Mouse (Mus musculus) embryo, embryonic 10 days (tissue): Measurements from ENCODE around the gene BC024978.

Experiments
- DNase-seq: peaks from one replicate; pipeline ENCODE4 v3.0.0-alpha.2; 2015; ENCODE audit warnings: low spot score

The BC024978 gene

GRCm38 (mm10) chr7:27177942-27178323 lies 17.6 kb upstream of the BC024978 start:
- no peak for DNase-seq

DNA sequence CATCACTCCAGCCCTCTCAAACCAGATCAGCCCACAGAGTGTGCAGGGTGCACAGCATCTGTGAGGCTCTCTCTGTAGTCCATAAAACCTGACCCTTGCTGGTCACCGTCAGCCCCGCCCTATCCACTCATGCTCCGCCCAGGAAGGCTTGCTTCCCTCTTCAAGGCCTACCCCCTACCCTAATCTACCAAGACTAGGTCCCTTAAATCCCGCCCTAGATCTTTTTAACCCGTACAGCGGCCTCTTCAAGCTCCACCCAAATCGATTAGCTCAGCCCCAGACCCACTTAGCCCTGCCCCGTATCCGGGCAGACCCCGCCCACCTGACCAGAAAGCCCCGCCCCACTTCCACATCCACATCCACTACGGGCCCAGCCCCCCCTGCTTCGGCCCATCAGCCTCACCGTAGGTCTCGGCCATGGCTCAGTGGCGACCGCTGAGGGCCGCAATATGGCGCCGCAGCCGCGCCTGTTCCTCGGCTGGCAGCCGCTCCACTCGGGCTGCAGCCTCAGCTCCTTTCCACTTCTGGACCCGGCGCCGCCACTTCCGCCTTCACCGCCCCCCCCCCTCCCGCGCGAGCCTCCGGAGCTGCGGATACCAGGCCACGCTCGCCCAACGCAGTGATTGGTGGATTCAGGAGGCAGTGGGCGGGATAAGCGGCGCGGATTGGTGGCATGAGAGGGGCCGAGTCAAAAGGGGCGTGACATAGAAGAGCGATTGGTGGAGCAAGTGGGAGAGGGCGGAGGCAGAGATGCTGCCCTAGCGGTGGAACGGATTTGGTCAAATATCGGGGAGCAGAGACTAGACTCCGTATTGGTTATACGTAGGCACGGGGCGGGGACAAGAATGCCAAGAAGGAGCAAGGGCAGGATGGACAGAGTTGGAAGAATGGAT lies 17.0 kb upstream of the BC024978 start, which contains the start of gene Rab4b:
TSS of gene Rab4b (minus strand) at position 573 of the 893 bp plus-strand sequence.
- peak; percentile 99 for DNase-seq

DNA sequence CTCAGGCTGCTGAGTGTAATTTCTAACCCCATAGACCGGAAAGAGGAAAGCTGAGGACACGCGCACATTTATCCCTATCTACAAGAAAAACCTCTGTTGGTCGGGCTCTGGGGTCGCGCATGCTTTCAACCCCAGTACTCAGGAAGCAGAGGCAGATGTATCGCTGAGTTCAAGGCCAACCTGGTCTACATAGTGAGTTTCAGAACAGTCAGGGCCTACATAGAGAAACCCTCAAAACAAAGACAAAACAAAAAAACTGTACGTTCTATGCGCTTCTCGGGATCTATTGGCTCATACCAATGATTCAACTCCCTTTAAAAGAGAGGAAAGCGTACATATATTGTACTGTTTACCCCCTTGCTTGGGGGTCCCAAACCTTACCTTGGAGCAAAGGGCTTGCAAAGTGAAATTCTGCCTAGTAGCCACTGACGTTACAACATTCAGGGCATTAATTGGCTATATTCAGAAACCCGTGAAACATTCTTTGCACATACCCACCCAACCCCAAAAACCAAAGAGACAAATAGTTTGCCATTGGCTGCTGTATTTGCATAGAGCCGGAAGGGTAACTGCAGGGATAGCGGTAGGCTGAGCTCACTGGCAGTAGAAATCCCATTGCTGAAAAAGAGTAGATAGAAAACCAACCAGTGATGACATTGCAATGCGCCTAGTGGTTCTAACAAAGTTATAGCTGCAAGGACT lies 16.2 kb upstream of the BC024978 start:
- DNase-seq = no peak

GRCm38 (mm10) chr7:27180036-27180435 lies 15.5 kb upstream of the BC024978 start:
- DNase-seq = no peak

GRCm38 (mm10) chr7:27180837-27181695 lies 14.5 kb upstream of the BC024978 start, which contains the start of the genes Gm21983 and Mia:
TSS of gene Gm21983 (minus strand) at chr7:27181086.
TSS of gene Mia (minus strand) at chr7:27181157.
- DNase-seq = no peak

DNA sequence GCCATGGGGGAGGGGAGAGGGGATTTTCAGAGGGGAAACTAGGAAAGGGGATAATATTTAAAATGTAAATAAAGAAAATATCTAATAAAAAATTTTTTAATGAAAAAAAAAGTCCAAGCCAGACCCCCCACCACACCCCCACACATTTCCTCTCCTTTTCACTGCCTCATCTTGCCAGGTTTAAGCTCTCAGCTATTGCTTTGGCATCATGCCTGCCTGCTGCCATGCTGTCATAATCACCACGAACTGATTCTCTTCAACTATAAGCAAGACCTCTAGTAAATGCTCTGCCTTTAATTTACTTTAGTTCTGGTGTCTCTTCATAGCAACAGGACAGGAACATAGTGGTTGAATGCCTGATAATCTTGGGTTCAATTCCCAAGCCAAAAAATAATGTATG lies 13.1 kb upstream of the BC024978 start:
- DNase-seq = no peak

DNA sequence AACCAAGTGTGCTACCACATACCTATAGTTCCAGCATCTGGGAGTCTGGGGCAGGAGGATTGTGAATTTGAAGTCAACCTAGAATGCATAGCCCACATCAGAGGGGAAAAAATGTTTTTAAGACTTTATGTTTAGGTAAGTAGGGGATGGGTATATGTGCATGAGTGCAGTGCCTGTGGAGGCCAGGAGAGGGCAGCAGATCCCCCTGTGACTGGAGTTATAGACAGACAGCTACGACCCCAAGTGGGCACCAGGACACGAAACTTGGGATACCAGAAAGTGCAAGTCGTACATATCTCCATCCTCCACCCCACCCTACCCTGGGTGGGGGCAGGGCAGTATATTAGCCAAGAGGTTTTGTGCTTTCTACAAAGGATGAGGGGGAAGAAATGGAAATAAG lies 10.6 kb upstream of the BC024978 start:
- DNase-seq = peak; percentile 62

GRCm38 (mm10) chr7:27185986-27186385 lies 9.6 kb upstream of the BC024978 start:
- DNase-seq = no peak

GRCm38 (mm10) chr7:27189271-27189931 lies 6.2 kb upstream of the BC024978 start:
- DNase-seq = no peak

DNA sequence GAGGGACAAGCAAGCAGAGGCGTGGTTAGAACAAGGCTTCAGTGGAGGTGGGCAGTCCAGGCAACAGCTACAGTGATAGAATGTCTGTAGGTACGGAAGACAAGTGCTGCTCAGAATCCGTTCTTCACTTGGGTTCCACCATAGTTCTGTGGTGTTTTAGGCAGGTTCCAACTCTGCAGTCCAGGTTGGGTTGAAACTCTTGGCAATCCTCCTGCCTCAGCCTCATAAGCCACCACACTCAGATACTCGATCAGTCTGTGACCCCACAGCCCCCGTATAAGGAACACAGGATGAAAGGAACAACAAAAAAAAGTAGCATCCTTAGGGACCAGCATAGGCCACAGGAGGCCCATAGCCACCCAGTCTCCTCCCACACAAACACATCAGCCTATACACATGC lies 3.1 kb upstream of the BC024978 start:
- DNase-seq = no peak

- DNase-seq = no peak
These were observed 1.9 kb upstream of the BC024978 start for GRCm38 (mm10) chr7:27193731-27194130.

- no peak for DNase-seq
These were observed 1.6 kb downstream of the BC024978 start for GRCm38 (mm10) chr7:27197136-27197535.

- DNase-seq = no peak
These were observed 2.1 kb downstream of the BC024978 start for GRCm38 (mm10) chr7:27197634-27198033.

- DNase-seq = no peak
These were observed 2.8 kb downstream of the BC024978 start for GRCm38 (mm10) chr7:27198355-27198754.

DNA sequence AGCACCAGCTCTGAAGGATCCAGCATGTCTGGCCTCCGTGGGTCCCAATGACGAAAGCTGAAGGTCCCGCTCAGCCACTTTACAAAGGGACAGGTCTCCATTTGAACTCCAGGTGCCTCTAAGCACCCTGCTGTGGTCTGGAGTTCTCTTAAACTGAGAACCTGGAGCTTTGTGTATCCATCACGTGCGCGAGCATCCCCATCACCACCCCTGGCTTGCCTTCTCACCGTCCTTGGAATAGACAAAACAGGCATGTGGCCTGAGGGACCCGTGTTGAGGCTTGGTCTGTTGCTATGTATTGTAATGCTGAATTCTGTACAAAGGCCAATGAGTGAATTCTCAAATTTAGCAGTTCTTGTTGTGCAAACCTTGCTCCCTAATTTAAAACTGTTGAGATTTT lies 3.2 kb downstream of the BC024978 start:
- DNase-seq = no peak

GRCm38 (mm10) chr7:27203730-27204449 lies 8.3 kb downstream of the BC024978 start:
- no peak for DNase-seq

DNA sequence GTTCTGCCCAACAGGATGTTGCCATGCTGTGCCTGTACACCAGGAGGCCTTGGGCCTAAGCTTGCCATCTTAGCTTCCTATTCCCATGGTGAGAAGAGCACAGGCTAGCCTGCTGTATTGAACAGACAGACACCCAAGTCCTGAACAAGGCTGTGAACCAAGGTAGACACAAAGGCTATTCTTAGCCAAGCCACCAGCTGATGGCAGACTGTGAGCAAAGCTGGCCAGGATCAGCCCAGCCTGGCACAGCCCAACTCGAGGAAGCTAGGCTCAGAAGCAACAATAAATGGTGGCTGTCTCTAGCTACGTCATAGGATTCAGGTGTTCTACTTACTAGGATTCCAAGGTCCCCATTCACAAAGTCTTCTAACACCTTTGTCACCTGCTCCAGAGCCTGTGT lies 17.0 kb downstream of the BC024978 start:
- no peak for DNase-seq

- DNase-seq = no peak
These were observed 23.0 kb downstream of the BC024978 start for GRCm38 (mm10) chr7:27218586-27218985.

- no peak for DNase-seq
These were observed 24.4 kb downstream of the BC024978 start for GRCm38 (mm10) chr7:27219937-27220336.

- no peak for DNase-seq
These were observed 26.4 kb downstream of the BC024978 start for GRCm38 (mm10) chr7:27221939-27222338.

GRCm38 (mm10) chr7:27222538-27222937 lies 27.0 kb downstream of the BC024978 start:
- DNase-seq = no peak
